Mouse (Mus musculus) heart, adult 18-20 months (tissue): ENCODE measurements at regions not wholly inside any gene's neighbourhood (a gene's known extent, or its start where the extent isn't known, plus 50 kb on each side); places are given as distances from the start of the nearest gene placed in this dataset.

Experiments
- DNase-seq, 2 experiments: peaks; one replicate each; pipeline ENCODE4 v3.0.0; 2021 to 2022; ENCODE audit warnings: mixed read lengths in 1 of 2

- DNase-seq, result peak; percentile 49 to 68
These were observed 380.7 kb upstream of the Chrm3 start for GRCm38 (mm10) chr13:10741391-10741790.

- DNase-seq, result no peak
These were observed 365.1 kb upstream of the Chrm3 start for GRCm38 (mm10) chr13:10725745-10726171.

GRCm38 (mm10) chr13:10725335-10725734, 364.7 kb upstream of the Chrm3 start:
- DNase-seq, result no peak

GRCm38 (mm10) chr13:10720639-10721038, 360.0 kb upstream of the Chrm3 start:
- no peak for DNase-seq

- no peak for DNase-seq
These were observed 350.8 kb upstream of the Chrm3 start for GRCm38 (mm10) chr13:10711451-10711850.

GRCm38 (mm10) chr13:10710909-10711308, 350.3 kb upstream of the Chrm3 start:
- DNase-seq, result peak in 1 of 2 experiments; percentile 10

- DNase-seq, result no peak
These were observed 336.5 kb upstream of the Chrm3 start for GRCm38 (mm10) chr13:10697146-10697545.

- DNase-seq, result peak; percentile 87 to 89
These were observed 335.7 kb upstream of the Chrm3 start for GRCm38 (mm10) chr13:10696181-10696977.

- DNase-seq, result no peak
These were observed 330.7 kb upstream of the Chrm3 start for GRCm38 (mm10) chr13:10691307-10691706.

- no peak for DNase-seq
These were observed 326.7 kb upstream of the Chrm3 start for GRCm38 (mm10) chr13:10687379-10687778.

GRCm38 (mm10) chr13:10654086-10654422, 293.4 kb upstream of the Chrm3 start:
- peak in 1 of 2 experiments; percentile 15 for DNase-seq

- DNase-seq, result peak; percentile 38 to 63
These were observed 292.9 kb upstream of the Chrm3 start for GRCm38 (mm10) chr13:10653376-10654085.

GRCm38 (mm10) chr13:10636859-10637258, 276.2 kb upstream of the Chrm3 start:
- DNase-seq, result peak; percentile 12 to 48

GRCm38 (mm10) chr13:10630467-10630866, 269.8 kb upstream of the Chrm3 start:
- DNase-seq, result no peak

- DNase-seq, result no peak
These were observed 259.0 kb upstream of the Chrm3 start for GRCm38 (mm10) chr13:10619661-10620060.

- DNase-seq, result no peak
These were observed 257.8 kb upstream of the Chrm3 start for GRCm38 (mm10) chr13:10618421-10618954.

- DNase-seq, result no peak
These were observed 214.3 kb upstream of the Chrm3 start for GRCm38 (mm10) chr13:10574951-10575350.

GRCm38 (mm10) chr13:10566825-10567224, 206.2 kb upstream of the Chrm3 start:
- DNase-seq, result no peak

- no peak for DNase-seq
These were observed 196.9 kb upstream of the Chrm3 start for GRCm38 (mm10) chr13:10557559-10557958.

GRCm38 (mm10) chr13:10554595-10554994, 193.9 kb upstream of the Chrm3 start:
- DNase-seq, result no peak

GRCm38 (mm10) chr13:10542723-10543122, 182.1 kb upstream of the Chrm3 start:
- no peak for DNase-seq

- no peak for DNase-seq
These were observed 179.7 kb upstream of the Chrm3 start for GRCm38 (mm10) chr13:10540197-10540940.

- DNase-seq, result no peak
These were observed 178.3 kb upstream of the Chrm3 start for GRCm38 (mm10) chr13:10538927-10539326.
